ENCODE assay signal across 8 mouse cellular contexts in genomic region chr7:139950283-139950971, GRCm38 (mm10). TPM values are rescaled to one million over a fixed set of nuclear protein-coding genes. Genes with fewer than 3 reads are reported as not detected.
DNase-seq lines count a peak whose midpoint lies in the region; ATAC-seq and TF ChIP-seq lines count a peak whose summit lies in the region.

No protein-coding gene starts in this region.

- H3K9me3 ChIP-seq in CH12.LX (replicated peaks; ENCODE audit: low read length): no peaks in the 10 kb centered on the region
- no peaks in the 10 kb centered on the region for H3K9me3 ChIP-seq in forebrain, embryonic 16.5 days (ENCODE audit: control insufficient read depth, low read length)
- no peaks in the 10 kb centered on the region for H3K9me3 ChIP-seq in hindbrain, embryonic 14.5 days (ENCODE audit: control insufficient read depth, low read length)
- H3K9me3 ChIP-seq in liver, embryonic 11.5 days (ENCODE audit: control insufficient read depth, low read length): no peaks in the 10 kb centered on the region

- H3K4me1 ChIP-seq in CH12.LX (ENCODE audit: control insufficient read depth in 1 of 2, insufficient read depth in 2 of 2): peaks cover 5 to 58% of the 10 kb centered on the region in 2 experiments; a peak in 3 of 4 replicates
- H3K4me1 ChIP-seq in forebrain, embryonic 16.5 days (replicated peaks; ENCODE audit: control insufficient read depth, insufficient read depth, low read length): peaks cover 16% of the 10 kb centered on the region
- peaks cover 7% of the 10 kb centered on the region; the same call in 1 of the 2 replicates for H3K4me1 ChIP-seq in hindbrain, embryonic 14.5 days (replicated peaks; ENCODE audit: control insufficient read depth, insufficient read depth, low read length)
- H3K4me1 ChIP-seq in liver, embryonic 11.5 days (replicated peaks; ENCODE audit: control insufficient read depth, insufficient read depth, low read length): no peaks in the 10 kb centered on the region

- peak; percentile 62 for TF ChIP-seq POLR2A in CH12.LX (IDR thresholded peaks at IDR 0.05; ENCODE audit: low read depth, low read length)

- H3K27me3 ChIP-seq in CH12.LX (replicated peaks): no peaks in the 10 kb centered on the region
- H3K27me3 ChIP-seq in forebrain, embryonic 16.5 days (replicated peaks; ENCODE audit: control insufficient read depth, insufficient read depth, low read length): peaks cover 40% of the 10 kb centered on the region
- peaks cover 68% of the 10 kb centered on the region for H3K27me3 ChIP-seq in hindbrain, embryonic 14.5 days (ENCODE audit: control insufficient read depth, insufficient read depth, low read length)
- peaks cover 30% of the 10 kb centered on the region for H3K27me3 ChIP-seq in liver, embryonic 11.5 days (replicated peaks; ENCODE audit: control insufficient read depth, insufficient read depth, low read length)

- H3K79me2 ChIP-seq in CH12.LX (replicated peaks; ENCODE audit: control insufficient read depth, extremely low read depth, insufficient read depth, poor library complexity, severe bottlenecking): peaks cover 8% of the 10 kb centered on the region

- under 1% methylated on average over 33 of the region's 33 CpGs for WGBS in forebrain, embryonic 16.5 days
- WGBS in hindbrain, embryonic 14.5 days: 1% methylated on average over 33 of the region's 33 CpGs
- under 1% methylated on average over 33 of the region's 33 CpGs for WGBS in liver, embryonic 11.5 days

- intact Hi-C loops in left cerebral cortex, postnatal 14 days (cut with DNase I): no loop called here

- DNase-seq in CH12.LX (ENCODE audit: extremely low read depth): peak; percentile 73
- DNase-seq in adrenal gland, postnatal 25 days: peak; percentile 66
- DNase-seq in hindbrain, embryonic 14.5 days (ENCODE audit: low spot score): no peak
- DNase-seq in liver, embryonic 11.5 days (ENCODE audit: low spot score): peak; percentile 75
- DNase-seq in frontal cortex, postnatal 36 days (ENCODE audit: low spot score in 2 of 2): no peak
- no peak for DNase-seq in left cerebral cortex, postnatal 14 days (ENCODE audit: low spot score in 2 of 2)

- H3K4me3 ChIP-seq in CH12.LX (replicated peaks in 1 of 3; ENCODE audit: low read depth in 2 of 3, low read length in 2 of 3, poor library complexity in 1 of 3): peak overlapping the region; percentile 65 to 73 (median 66)
- H3K4me3 ChIP-seq in forebrain, embryonic 16.5 days (replicated peaks; ENCODE audit: low read length): peak overlapping the region; percentile 29
- peak overlapping the region; percentile 33 for H3K4me3 ChIP-seq in hindbrain, embryonic 14.5 days (replicated peaks; ENCODE audit: low read length)
- peak overlapping the region; percentile 64 for H3K4me3 ChIP-seq in liver, embryonic 11.5 days (ENCODE audit: low read depth, low read length)

- no peak for TF ChIP-seq CTCF in CH12.LX (conservative IDR thresholded peaks at IDR 0.05 in 1 of 2, IDR thresholded peaks at IDR 0.05 in 1 of 2; ENCODE audit: low read depth in 2 of 2, low read length in 2 of 2)

- ATAC-seq in forebrain, embryonic 16.5 days: peak; percentile 57; the same call in 1 of the 2 replicates
- ATAC-seq in hindbrain, embryonic 14.5 days (ENCODE audit: low FRiP score): peak; percentile 40; the same call in 1 of the 2 replicates
- ATAC-seq in liver, embryonic 11.5 days (replicated peaks; ENCODE audit: low FRiP score): peak; percentile 80
- ATAC-seq in monocyte, adult 5-6 weeks (replicated peaks; ENCODE audit: insufficient number of reproducible peaks, low FRiP score, low TSS enrichment, poor library complexity, severe bottlenecking): peak; percentile 33; the same call in 1 of the 2 replicates

- H3K27ac ChIP-seq in CH12.LX (ENCODE audit: insufficient read depth, low read depth): peak overlapping the region; percentile 67
- H3K27ac ChIP-seq in forebrain, embryonic 16.5 days (ENCODE audit: low read length): no peak overlapping the region
- no peak overlapping the region for H3K27ac ChIP-seq in hindbrain, embryonic 14.5 days
- H3K27ac ChIP-seq in liver, embryonic 11.5 days (ENCODE audit: low read depth, low read length): peak overlapping the region; percentile 52

- peak overlapping the region; percentile 92; the same call in 1 of the 2 replicates for H3K4me2 ChIP-seq in CH12.LX (ENCODE audit: insufficient read depth, low read depth, poor library complexity, severe bottlenecking)
- H3K4me2 ChIP-seq in forebrain, embryonic 16.5 days (ENCODE audit: low read length): peak overlapping the region; percentile 52
- H3K4me2 ChIP-seq in hindbrain, embryonic 14.5 days (replicated peaks): peak overlapping the region; percentile 67
- peak overlapping the region; percentile 95 for H3K4me2 ChIP-seq in liver, embryonic 11.5 days

- peaks cover 15 to 29% of the 10 kb centered on the region in 2 experiments for H3K36me3 ChIP-seq in CH12.LX (replicated peaks in 1 of 2; ENCODE audit: control insufficient read depth in 1 of 2, insufficient read depth in 1 of 2, low read length in 1 of 2)
- H3K36me3 ChIP-seq in forebrain, embryonic 16.5 days (ENCODE audit: control insufficient read depth, insufficient read depth): no peaks in the 10 kb centered on the region
- no peaks in the 10 kb centered on the region for H3K36me3 ChIP-seq in hindbrain, embryonic 14.5 days (replicated peaks; ENCODE audit: control insufficient read depth, insufficient read depth)
- no peaks in the 10 kb centered on the region for H3K36me3 ChIP-seq in liver, embryonic 11.5 days (ENCODE audit: control insufficient read depth, insufficient read depth, low read length)

- no peak for TF ChIP-seq RAD21 in CH12.LX (IDR thresholded peaks at IDR 0.05; ENCODE audit: low read depth, low read length)

- H3K9ac ChIP-seq in CH12.LX (ENCODE audit: insufficient read depth, low read depth): peak overlapping the region; percentile 83
- peak overlapping the region; percentile 35 for H3K9ac ChIP-seq in forebrain, embryonic 16.5 days (replicated peaks; ENCODE audit: low read depth, low read length)
- H3K9ac ChIP-seq in hindbrain, embryonic 14.5 days: peak overlapping the region; percentile 37; the same call in 1 of the 2 replicates
- H3K9ac ChIP-seq in liver, embryonic 11.5 days (ENCODE audit: low read depth, low read length): peak overlapping the region; percentile 61

- in situ Hi-C loops in CH12.LX (cut with MboI; ENCODE audit: low pct_ligation_motif_present, low pct_unique_long_range_greater_than_20kb, low sequenced_read_pairs): no loop called here

- dilution Hi-C loops in CH12.LX (cut with MboI; ENCODE audit: extremely low pct_ligation_motif_present, extremely low pct_unique_long_range_greater_than_20kb, low sequenced_read_pairs): no loop called here

- TF ChIP-seq EP300 in CH12.LX (IDR thresholded peaks at IDR 0.05; ENCODE audit: low read length): no peak

TF ChIP-seq in CH12.LX, 34 proteins besides CTCF, POLR2A, EP300 and RAD21 (continues in another document):
- TF ChIP-seq IRF4 (IDR thresholded peaks at IDR 0.05; ENCODE audit: low read depth, low read length) (0 out of 2 replicates have a peak, but pooled peaks have one; percentile 5), SIN3A (IDR thresholded peaks at IDR 0.05; ENCODE audit: low read length) (peak; percentile 29), MXI1 (IDR thresholded peaks at IDR 0.05; ENCODE audit: low read depth, low read length) (peak; percentile 67), CHD2 (IDR thresholded peaks at IDR 0.05; ENCODE audit: low read length) (no peak), UBTF (IDR thresholded peaks at IDR 0.05; ENCODE audit: low read depth, low read length) (peak; percentile 76)

RNA-seq across cellular contexts. Expression of gene Utf1, which starts 6.8 kb away (rescaled TPM):
- total RNA-seq in CH12.LX (2012; rRNA removed) (not detected in 2 replicates), CH12.LX (2014; rRNA removed) (not detected in 2 replicates)
- polyA plus RNA-seq in CH12.LX (2012; ENCODE audit: insufficient read length, low read depth): not detected in 2 replicates
- total RNA-seq in adrenal gland, postnatal 25 days (2021): not detected in 2 replicates
- polyA plus RNA-seq in forebrain, embryonic 16.5 days (2015; fragmentation: Nextera tagmentation; extraction: Ambion mirVana): not detected in 2 replicates
- polyA plus RNA-seq in hindbrain, embryonic 14.5 days (2014; fragmentation: Nextera tagmentation; extraction: Ambion mirVana): not detected in 2 replicates
- not detected in 2 replicates for polyA plus RNA-seq in liver, embryonic 11.5 days (2014; fragmentation: Nextera tagmentation; extraction: Ambion mirVana)
- not detected in 3 replicates for total RNA-seq in monocyte, adult 5-6 weeks (2017)
- total RNA-seq in left cerebral cortex, postnatal 14 days (2021): not detected

RNA-seq across cellular contexts. Expression of gene 6430531B16Rik, which starts 28.1 kb away (rescaled TPM):
- total RNA-seq in CH12.LX (2012; rRNA removed): 0.13 and 0.38 TPM in 2 replicates
- total RNA-seq in CH12.LX (2014; rRNA removed): not detected in 2 replicates
- polyA plus RNA-seq in CH12.LX (2012; ENCODE audit: insufficient read length, low read depth): 0.21 and 0.33 TPM in 2 replicates
- 0.61 TPM in 1 of 2 replicates, not detected in the other for total RNA-seq in adrenal gland, postnatal 25 days (2021)
- 0.62 and 0.87 TPM in 2 replicates for polyA plus RNA-seq in forebrain, embryonic 16.5 days (2015; fragmentation: Nextera tagmentation; extraction: Ambion mirVana)
- 0.72 and 1.0 TPM in 2 replicates for polyA plus RNA-seq in hindbrain, embryonic 14.5 days (2014; fragmentation: Nextera tagmentation; extraction: Ambion mirVana)
- polyA plus RNA-seq in liver, embryonic 11.5 days (2014; fragmentation: Nextera tagmentation; extraction: Ambion mirVana): not detected in 2 replicates
- 1.5 TPM in 1 of 3 replicates, not detected in the others for total RNA-seq in monocyte, adult 5-6 weeks (2017)
- under 1 TPM; 0.79 to 0.89 TPM for total RNA-seq in left cerebral cortex, postnatal 14 days (2021)

RNA-seq across cellular contexts. Expression of gene Adam8, which starts 41.9 kb away (rescaled TPM):
- total RNA-seq in CH12.LX (2012; rRNA removed): 61.4 and 63.7 TPM in 2 replicates
- total RNA-seq in CH12.LX (2014; rRNA removed): 46.5 and 51.0 TPM in 2 replicates
- polyA plus RNA-seq in CH12.LX (2012; ENCODE audit: insufficient read length, low read depth): 43.7 and 46.3 TPM in 2 replicates
- total RNA-seq in adrenal gland, postnatal 25 days (2021): 1.9 and 2.1 TPM in 2 replicates
- polyA plus RNA-seq in forebrain, embryonic 16.5 days (2015; fragmentation: Nextera tagmentation; extraction: Ambion mirVana): 3.3 and 4.7 TPM in 2 replicates
- 2.7 and 2.9 TPM in 2 replicates for polyA plus RNA-seq in hindbrain, embryonic 14.5 days (2014; fragmentation: Nextera tagmentation; extraction: Ambion mirVana)
- 1.1 and 1.4 TPM in 2 replicates for polyA plus RNA-seq in liver, embryonic 11.5 days (2014; fragmentation: Nextera tagmentation; extraction: Ambion mirVana)
- total RNA-seq in monocyte, adult 5-6 weeks (2017): 10.2 to 54.2 TPM (median 40.8 TPM) in 3 replicates
- total RNA-seq in left cerebral cortex, postnatal 14 days (2021): 1 to 10 TPM; 1.3 to 2.0 TPM

RNA-seq across cellular contexts. Expression of gene Kndc1, which starts 55.9 kb away (rescaled TPM):
- total RNA-seq in CH12.LX (2012; rRNA removed) (2.7 and 4.0 TPM in 2 replicates), CH12.LX (2014; rRNA removed) (2.0 and 2.3 TPM in 2 replicates)
- polyA plus RNA-seq in CH12.LX (2012; ENCODE audit: insufficient read length, low read depth): 4.6 and 5.0 TPM in 2 replicates
- total RNA-seq in adrenal gland, postnatal 25 days (2021): 0.57 and 1.1 TPM in 2 replicates
- polyA plus RNA-seq in forebrain, embryonic 16.5 days (2015; fragmentation: Nextera tagmentation; extraction: Ambion mirVana): 4.0 and 7.7 TPM in 2 replicates
- polyA plus RNA-seq in hindbrain, embryonic 14.5 days (2014; fragmentation: Nextera tagmentation; extraction: Ambion mirVana): 25.6 and 29.1 TPM in 2 replicates
- not detected in 2 replicates for polyA plus RNA-seq in liver, embryonic 11.5 days (2014; fragmentation: Nextera tagmentation; extraction: Ambion mirVana)
- not detected in 3 replicates for total RNA-seq in monocyte, adult 5-6 weeks (2017)
- 10 to 100 TPM; 41.1 to 52.5 TPM for total RNA-seq in left cerebral cortex, postnatal 14 days (2021)

Comparison
In these comparisons a context has a peak if more than half of its experiments do, and no peak if none do; other contexts are left out.
1. DNase-seq: peak in CH12.LX (single experiment), adrenal gland, postnatal 25 days (single experiment) and liver, embryonic 11.5 days (single experiment); none in hindbrain, embryonic 14.5 days (single experiment), frontal cortex, postnatal 36 days (0 of 2) and left cerebral cortex, postnatal 14 days (0 of 2).
2. H3K27ac ChIP-seq: peak in CH12.LX (single experiment) and liver, embryonic 11.5 days (single experiment); none in forebrain, embryonic 16.5 days (single experiment) and hindbrain, embryonic 14.5 days (single experiment).
3. Peak in every context shown above with its lines, with median percentiles within 50 percentile points of each other: H3K4me2 ChIP-seq, H3K4me3 ChIP-seq, H3K9ac ChIP-seq and ATAC-seq.